Mouse (Mus musculus) retina, adult 2 months (tissue): ENCODE measurements at regions not wholly inside any gene's neighbourhood (a gene's known extent, or its start where the extent isn't known, plus 50 kb on each side); places are given as distances from the start of the nearest gene placed in this dataset.

Experiments used
- DNase-seq: peaks from one replicate; pipeline ENCODE4 v3.0.0-alpha.2; 2012; ENCODE audit warnings: low read depth, low spot score

DNA sequence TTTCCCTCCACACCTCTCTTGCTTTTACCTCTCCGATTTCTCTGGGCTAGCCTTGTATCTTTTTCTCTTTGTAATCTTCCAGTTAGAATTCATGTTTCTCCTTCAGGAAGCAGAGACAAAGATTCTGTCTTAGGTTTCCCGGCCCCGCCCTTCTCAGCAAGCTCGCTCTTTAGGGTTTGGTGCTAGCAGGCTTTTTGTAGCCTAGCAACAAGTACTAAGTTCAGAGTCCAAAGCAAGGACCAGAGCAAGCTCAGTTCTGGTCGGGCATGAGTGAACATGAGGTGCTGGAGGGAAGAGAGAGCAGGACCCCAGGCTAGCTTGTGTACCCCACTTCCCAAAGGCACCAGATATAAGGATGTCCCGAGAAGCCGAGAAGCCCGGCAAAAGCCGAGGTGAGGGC, 70.0 kb upstream of the 4931429L15Rik start:
- DNase-seq = no peak

DNA sequence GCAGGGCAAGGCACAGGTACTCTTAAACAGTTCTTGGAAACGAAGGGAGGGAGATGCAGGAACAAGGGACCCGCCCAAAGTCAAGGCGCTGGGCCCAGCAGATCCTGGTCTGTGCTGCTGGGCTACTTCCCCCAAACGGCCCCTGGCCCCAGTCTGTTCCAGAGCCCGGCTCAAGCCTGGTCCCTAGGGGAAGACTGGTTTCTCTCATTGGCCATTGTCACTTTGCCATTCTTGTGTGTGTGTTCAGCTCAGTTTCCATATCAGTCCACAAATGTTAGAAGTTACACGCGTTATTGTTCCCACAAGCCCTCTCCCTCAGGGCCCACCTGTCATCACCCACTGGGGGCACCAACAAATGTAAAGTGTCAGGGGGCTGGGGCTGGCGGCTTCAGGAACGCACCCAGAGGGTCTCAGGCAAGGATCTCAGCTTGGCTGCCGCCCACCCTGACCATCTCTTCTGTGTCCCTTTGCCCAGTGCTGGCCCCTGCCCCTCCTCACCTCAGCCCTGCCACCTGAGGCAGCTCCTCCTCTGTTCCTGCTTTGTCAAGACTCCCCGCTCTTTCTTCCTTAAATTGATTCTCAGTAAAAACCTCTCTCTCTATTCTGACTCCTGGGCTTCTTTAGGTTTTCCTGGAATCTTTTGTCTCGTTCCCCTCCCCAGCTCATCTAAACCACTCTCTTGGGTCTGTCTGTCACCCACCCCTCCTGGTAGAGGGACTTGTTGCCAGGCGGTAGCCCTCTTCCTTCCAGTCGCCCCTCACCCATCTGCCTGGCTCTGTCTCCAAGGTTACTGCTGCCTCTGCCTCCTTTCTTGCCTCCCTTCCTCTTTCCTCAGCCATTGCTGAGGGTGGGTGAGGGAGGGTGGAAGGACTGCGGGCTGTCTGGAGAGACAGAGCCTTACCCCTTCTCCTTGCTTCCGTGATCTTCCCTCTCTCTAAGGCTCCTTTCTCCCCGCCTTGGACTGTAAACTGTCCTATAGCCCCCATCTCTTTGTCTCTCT, 69.2 kb upstream of the 4931429L15Rik start:
- DNase-seq = no peak

DNA sequence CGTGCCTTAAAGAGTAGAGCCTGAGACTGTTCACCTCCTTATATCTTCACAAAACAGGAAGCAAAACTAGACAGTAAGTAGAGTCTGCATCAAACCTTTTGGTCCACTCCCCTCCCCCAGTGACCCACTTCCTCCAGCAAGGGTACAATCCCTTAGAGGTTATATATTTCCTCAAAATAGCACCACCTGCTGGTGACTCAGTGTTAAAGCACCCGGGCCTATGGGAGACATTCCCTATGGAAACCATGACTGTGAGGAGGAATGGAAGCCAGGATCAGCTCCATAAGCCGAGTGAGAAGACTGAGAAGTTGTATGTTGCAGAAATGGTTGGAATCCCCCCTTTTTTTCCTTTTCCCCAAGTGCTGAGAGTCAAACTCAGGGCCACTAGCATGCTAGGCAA, 66.5 kb upstream of the 4931429L15Rik start:
- no peak for DNase-seq

DNA sequence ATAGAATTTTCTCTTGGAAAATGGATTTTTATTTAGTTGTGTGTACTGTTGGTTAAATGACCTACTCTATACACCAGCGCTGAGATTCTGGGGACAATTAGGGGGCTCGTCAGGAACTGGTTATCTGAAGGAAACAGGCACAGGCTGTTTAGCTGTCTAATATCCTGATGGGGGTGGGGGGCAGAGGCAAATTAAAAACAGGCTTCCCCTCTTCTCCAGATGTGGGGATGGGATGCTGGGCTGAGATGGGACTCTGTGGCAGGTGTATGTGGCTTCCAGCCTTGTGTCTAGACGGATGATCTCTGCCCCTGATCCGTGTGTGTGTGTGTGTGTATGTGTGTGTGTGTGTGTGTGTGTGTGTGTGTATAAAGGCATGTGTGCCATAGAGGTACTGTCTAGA, 61.6 kb upstream of the 4931429L15Rik start:
- DNase-seq = no peak

DNA sequence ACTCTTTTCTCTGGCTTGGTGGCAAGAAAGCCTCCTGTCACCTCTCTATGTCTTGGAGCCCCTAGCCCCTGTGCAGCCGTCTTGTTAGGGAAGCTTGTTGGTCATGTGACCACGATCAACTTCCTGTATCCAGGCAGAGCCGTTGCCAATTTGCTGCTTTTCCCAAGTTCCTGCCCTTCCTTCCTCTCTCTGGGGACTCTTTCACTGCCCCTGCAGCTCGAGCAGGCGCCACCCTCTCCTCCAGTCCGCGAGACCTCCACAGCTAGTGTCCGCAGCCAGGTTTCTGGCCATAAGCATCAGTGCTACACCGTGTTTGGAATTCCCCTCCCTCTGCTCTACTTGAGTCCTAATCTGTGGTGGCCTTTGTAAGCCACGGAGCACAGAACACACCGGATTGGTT, 59.7 kb upstream of the 4931429L15Rik start:
- DNase-seq = no peak

DNA sequence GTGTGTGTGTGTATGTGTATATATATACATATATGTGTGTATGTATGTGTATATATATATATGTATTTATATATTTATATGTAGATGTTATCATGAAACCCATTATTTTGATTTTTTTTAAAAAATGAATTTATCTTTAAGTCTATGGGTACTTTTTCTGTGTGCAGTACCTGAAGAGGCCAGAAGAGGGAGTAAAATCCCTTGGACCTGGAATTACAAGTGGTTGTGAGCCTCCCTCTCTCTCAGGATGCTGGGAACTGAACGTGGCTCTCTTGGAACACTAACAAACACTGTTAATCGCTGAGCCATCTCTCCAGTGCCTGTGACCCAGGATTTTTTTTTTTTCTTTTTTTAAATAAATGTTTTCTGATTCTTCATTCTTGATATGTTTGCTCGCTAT, 58.6 kb upstream of the 4931429L15Rik start:
- no peak for DNase-seq
